Mouse (Mus musculus) heart, embryonic 10.5 days (tissue): ENCODE data around the gene Olfr952. TPM values are rescaled to one million over a fixed set of nuclear protein-coding genes. Genes with fewer than 3 reads are reported as not detected.

Experiments used
- DNase-seq: peaks from one replicate; pipeline ENCODE4 v3.0.0-alpha.2; 2017; ENCODE audit warnings: low spot score
- H3K27ac ChIP-seq: fragments of 300-500 bp; sonication (generic); 2 replicates; pipeline ENCODE4 v1.5.1; 2016; ENCODE audit warnings: mild to moderate bottlenecking
- H3K27me3 ChIP-seq: fragments of 300-500 bp; sonication (generic); 2 replicates; pipeline ENCODE4 v1.6.1; 2016; ENCODE audit warnings: mild to moderate bottlenecking; ENCODE audit not compliant: poor library complexity, insufficient read depth, severe bottlenecking
- H3K36me3 ChIP-seq: fragments of 300-500 bp; sonication (generic); 2 replicates; pipeline ENCODE4 v1.6.1; 2016; ENCODE audit warnings: mild to moderate bottlenecking, moderate library complexity
- H3K4me1 ChIP-seq: fragments of 300-500 bp; sonication (generic); 2 replicates; pipeline ENCODE4 v1.6.1; 2016; ENCODE audit warnings: mild to moderate bottlenecking
- H3K4me3 ChIP-seq: fragments of 300-500 bp; sonication (generic); 2 replicates; pipeline ENCODE4 v1.5.1; 2016; ENCODE audit warnings: mild to moderate bottlenecking, moderate library complexity
- H3K9me3 ChIP-seq: fragments of 300-500 bp; sonication (generic); 2 replicates; pipeline ENCODE4 v1.6.1; 2016; ENCODE audit warnings: mild to moderate bottlenecking, moderate library complexity
- WGBS: fragments of 180-500 bp; shearing (Covaris S2); methylation state at CpG from one replicate; pipeline ENCODE4 v1.1.7; 2016; 5-methylcytosine and 5-hydroxymethylcytosine counted together
- polyA plus RNA-seq: library from polyadenylated mRNA; unstranded; fragments of >200 nt; fragmentation: Nextera tagmentation; extraction: Ambion mirVana; gene quantifications from 2 replicates; pipeline ENCODE4 v1.2.1, GENCODE M21; 2016

The Olfr952 gene
- polyA plus RNA-seq = not detected in 2 replicates

- Histone ChIP-seq H3K4me3 (no peak within 1 kb of the TSS), H3K36me3 (no peaks in the 10 kb centered on the region)
- no peak for DNase-seq
Measured at GRCm38 (mm10) chr9:39427048-39427447, at the start of gene Olfr952. Olfr952 (minus strand) TSS chr9:39427148.

GRCm38 (mm10) chr9:39471844-39472243 lies 44.9 kb upstream of the Olfr952 start, which contains the start of gene Olfr955:
Olfr955 (minus strand) TSS chr9:39471944.
- no peaks in the 10 kb centered on the region for H3K36me3 ChIP-seq
- H3K27me3 ChIP-seq = no peaks in the 10 kb centered on the region
- no peak within 1 kb of the TSS for H3K4me3 ChIP-seq
- H3K9me3 ChIP-seq = no peaks in the 10 kb centered on the region
- DNase-seq = no peak
- WGBS = 52% methylated on average over 1 of the region's 1 CpGs
- no peaks in the 10 kb centered on the region for H3K4me1 ChIP-seq
- no peak within 1 kb of the TSS for H3K27ac ChIP-seq

More at GRCm38 (mm10) chr9:39427048-39427447, at the start of gene Olfr952:
- no peaks in the 10 kb centered on the region for H3K9me3 ChIP-seq
- no peak within 1 kb of the TSS for H3K27ac ChIP-seq
- no peaks in the 10 kb centered on the region for H3K4me1 ChIP-seq
- no peaks in the 10 kb centered on the region for H3K27me3 ChIP-seq

GRCm38 (mm10) chr9:39456401-39456800 lies 29.5 kb upstream of the Olfr952 start, which contains the start of gene Olfr954:
Olfr954 (plus strand) TSS chr9:39456701.
- H3K36me3 ChIP-seq = no peaks in the 10 kb centered on the region
- WGBS = 80% methylated on average over 6 of the region's 6 CpGs
- H3K9me3 ChIP-seq = no peaks in the 10 kb centered on the region
- DNase-seq = no peak
- H3K4me3 ChIP-seq = no peak within 1 kb of the TSS
- H3K4me1 ChIP-seq = no peaks in the 10 kb centered on the region
- H3K27me3 ChIP-seq = no peaks in the 10 kb centered on the region
- H3K27ac ChIP-seq = no peak within 1 kb of the TSS

- no peaks in the 10 kb centered on the region for H3K4me1 ChIP-seq
- no peak within 1 kb of the TSS for H3K27ac ChIP-seq
- H3K9me3 ChIP-seq = no peaks in the 10 kb centered on the region
- 90% methylated on average over 2 of the region's 2 CpGs for WGBS
- H3K4me3 ChIP-seq = no peak within 1 kb of the TSS
- no peak for DNase-seq
- H3K27me3 ChIP-seq = no peaks in the 10 kb centered on the region
- H3K36me3 ChIP-seq = no peaks in the 10 kb centered on the region
Measured at GRCm38 (mm10) chr9:39387110-39387509, 39.8 kb downstream of the Olfr952 start, which contains the start of gene Olfr951. Olfr951 (plus strand) TSS chr9:39387410.

Other genes starting within 250 kb of the Olfr952 start
- not detected in 2 replicates for gene Olfr944, start 225.2 kb downstream of the Olfr952 start, polyA plus RNA-seq
- gene Olfr1537, start 177.2 kb downstream of the Olfr952 start, polyA plus RNA-seq = not detected in 2 replicates
- not detected in 2 replicates for gene Olfr945, start 150.3 kb downstream of the Olfr952 start, polyA plus RNA-seq
- not detected in 2 replicates for gene Olfr948, start 101.1 kb downstream of the Olfr952 start, polyA plus RNA-seq
- gene Olfr951, start 39.7 kb downstream of the Olfr952 start, polyA plus RNA-seq = not detected in 2 replicates
- not detected in 2 replicates for gene Olfr954, start 29.6 kb upstream of the Olfr952 start, polyA plus RNA-seq
- gene Olfr955, start 44.8 kb upstream of the Olfr952 start, polyA plus RNA-seq = not detected in 2 replicates
- gene Olfr44, start 66.8 kb upstream of the Olfr952 start, polyA plus RNA-seq = not detected in 2 replicates
- not detected in 2 replicates for gene Olfr957, start 88.7 kb upstream of the Olfr952 start, polyA plus RNA-seq
- not detected in 2 replicates for gene Olfr958, start 126.9 kb upstream of the Olfr952 start, polyA plus RNA-seq
- not detected in 2 replicates for gene Olfr959, start 148.4 kb upstream of the Olfr952 start, polyA plus RNA-seq
- 9.3 and 12.8 TPM in 2 replicates for gene AW551984, start 177.3 kb upstream of the Olfr952 start, polyA plus RNA-seq
- not detected in 2 replicates for gene Olfr148, start 183.5 kb upstream of the Olfr952 start, polyA plus RNA-seq
- not detected in 2 replicates for gene Olfr960, start 194.2 kb upstream of the Olfr952 start, polyA plus RNA-seq
- gene Olfr961, start 217.9 kb upstream of the Olfr952 start, polyA plus RNA-seq = not detected in 2 replicates
- not detected in 2 replicates for gene Olfr963, start 240.1 kb upstream of the Olfr952 start, polyA plus RNA-seq